In the genomic region with DNA sequence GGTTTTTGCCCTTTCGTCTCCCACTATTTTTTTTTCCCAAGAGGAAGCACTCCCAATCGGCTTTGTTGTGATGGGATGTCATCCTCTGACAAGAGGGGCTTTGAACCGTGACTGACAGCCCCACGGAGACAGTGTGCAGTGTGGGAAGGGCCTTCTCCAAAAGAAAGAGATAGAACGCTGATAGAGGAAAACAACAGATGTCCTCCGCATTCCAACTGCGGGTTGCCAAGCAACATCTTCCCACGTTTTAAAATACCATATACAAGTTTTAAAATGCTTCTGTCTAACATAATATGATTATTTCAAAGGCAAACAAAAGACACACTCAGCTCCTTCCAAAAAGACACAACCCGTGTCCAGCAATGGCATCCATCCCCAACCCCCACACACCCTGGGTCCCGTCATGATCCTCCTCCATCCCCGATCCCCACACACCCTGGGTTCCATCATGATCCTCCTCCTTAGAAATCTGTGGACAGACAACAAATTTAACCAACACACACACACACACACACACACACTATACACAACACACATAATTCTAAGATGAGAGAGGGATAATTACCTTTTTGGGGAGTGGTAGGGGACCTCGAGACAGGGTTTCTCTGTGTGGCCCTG, we compare ENCODE assay signal across 15 mouse cellular contexts. TPM values are rescaled to one million over a fixed set of nuclear protein-coding genes. Genes with fewer than 3 reads are reported as not detected.
DNase-seq lines count a peak whose midpoint lies in the region; ATAC-seq and TF ChIP-seq lines count a peak whose summit lies in the region.
"Had no signal": no experiment of that assay in that cellular context is flagged by ENCODE, and none has a peak within 500 bp of the region (broad histone marks: within the 10 kb centered on the region; RNA-seq: fewer than 3 reads in every experiment).

No protein-coding gene starts in this region.

- H3K9me3 ChIP-seq in hindbrain, embryonic 11.5 days (ENCODE audit: control insufficient read depth, low read length), result no peaks in the 10 kb centered on the region
- H3K9me3 ChIP-seq: embryonic facial prominence, embryonic 15.5 days had no signal

- no peak overlapping the region for H3K4me2 ChIP-seq in hindbrain, embryonic 11.5 days (replicated peaks; ENCODE audit: low read depth, low read length)
- H3K4me2 ChIP-seq: embryonic facial prominence, embryonic 15.5 days; neural tube, embryonic 12.5 days had no signal

- peak; percentile 88 for ATAC-seq in hindbrain, embryonic 11.5 days (ENCODE audit: low FRiP score)
- ATAC-seq: CD4-positive, CD25-positive, alpha-beta regulatory T cell, adult 4 months had no signal

- intact Hi-C loops in left cerebral cortex, adult 2 months (cut with DNase I), result loop anchor here (5.0 kb wide), 1 partner anchor 78 kb away; no protein-coding TSS in a partner anchor
- intact Hi-C loops in left cerebral cortex, postnatal 14 days (cut with DNase I), result loop anchor here (5.0 kb wide), 1 partner anchor 73 kb away; no protein-coding TSS in a partner anchor

- no peaks in the 10 kb centered on the region for H3K36me3 ChIP-seq in hindbrain, embryonic 11.5 days (ENCODE audit: control insufficient read depth, insufficient read depth, low read length)
- H3K36me3 ChIP-seq: embryonic facial prominence, embryonic 15.5 days; neural tube, embryonic 12.5 days had no signal

- no peaks in the 10 kb centered on the region for H3K4me1 ChIP-seq in hindbrain, embryonic 11.5 days (replicated peaks; ENCODE audit: control insufficient read depth, insufficient read depth, low read length)
- H3K4me1 ChIP-seq: embryonic facial prominence, embryonic 15.5 days; neural tube, embryonic 12.5 days had no signal

- H3K4me3 ChIP-seq in left cerebral cortex, adult 2 months, result peak overlapping the region; percentile 39
- H3K4me3 ChIP-seq in hindbrain, embryonic 11.5 days (ENCODE audit: low read depth, low read length), result no peak overlapping the region
- H3K4me3 ChIP-seq: embryonic facial prominence, embryonic 15.5 days; neural tube, embryonic 12.5 days had no signal

- no peak for TF ChIP-seq CTCF in left cerebral cortex, adult 2 months (IDR thresholded peaks at IDR 0.05)

- 28% methylated on average over 12 of the region's 12 CpGs for WGBS in hindbrain, embryonic 11.5 days

- peak; percentile 31 to 36 for DNase-seq in left cerebral cortex, adult 2 months (ENCODE audit: extremely low spot score in 1 of 2, low spot score in 2 of 2)
- no peak for DNase-seq in left cerebral cortex, adult 11 months (ENCODE audit: low spot score)
- peak; percentile 56 for DNase-seq in hindbrain, embryonic 11.5 days (ENCODE audit: low spot score)
- peak; percentile 62 for DNase-seq in left cerebral cortex, postnatal 14 days (ENCODE audit: low spot score in 2 of 2)
- DNase-seq in right cerebral cortex, postnatal 4 days, result peak; percentile 42
- no peak for DNase-seq in T-cell, adult 2 months (ENCODE audit: low spot score)
- DNase-seq in adrenal gland, adult (ENCODE audit: inconsistent age in 2 of 2, low spot score in 1 of 2), result no peak
- DNase-seq in ovary, postnatal 36 days (ENCODE audit: low spot score), result no peak
- DNase-seq: kidney, adult 18-20 months; liver; lung, postnatal 4 days had no signal

- no peak overlapping the region for H3K9ac ChIP-seq in hindbrain, embryonic 11.5 days (ENCODE audit: low read depth, low read length)
- H3K9ac ChIP-seq: embryonic facial prominence, embryonic 15.5 days; neural tube, embryonic 12.5 days had no signal

- H3K27me3 ChIP-seq in hindbrain, embryonic 11.5 days (ENCODE audit: control insufficient read depth, insufficient read depth, low read length), result no peaks in the 10 kb centered on the region
- H3K27me3 ChIP-seq: embryonic facial prominence, embryonic 15.5 days; neural tube, embryonic 12.5 days had no signal

- peak overlapping the region; percentile 79 for H3K27ac ChIP-seq in left cerebral cortex, adult 2 months
- no peak overlapping the region for H3K27ac ChIP-seq in hindbrain, embryonic 11.5 days (ENCODE audit: low read depth, low read length)
- H3K27ac ChIP-seq: embryonic facial prominence, embryonic 15.5 days; neural tube, embryonic 12.5 days had no signal

RNA-seq across cellular contexts. Expression of a gene that starts 23.8 kb away (rescaled TPM):
- total RNA-seq in left cerebral cortex, adult 2 months (2021), result 100 to 1,000 TPM; 260 to 281 TPM
- 71.5 and 73.4 TPM in 2 replicates for polyA plus RNA-seq in hindbrain, embryonic 11.5 days (2014; fragmentation: Nextera tagmentation; extraction: Ambion mirVana)
- 100 to 1,000 TPM; 233 to 251 TPM for total RNA-seq in left cerebral cortex, postnatal 14 days (2021)

RNA-seq across cellular contexts. Expression of a gene that starts 51.3 kb away (rescaled TPM):
- 10 to 100 TPM; 35.0 to 39.8 TPM for total RNA-seq in left cerebral cortex, adult 2 months (2021)
- polyA plus RNA-seq in hindbrain, embryonic 11.5 days (2014; fragmentation: Nextera tagmentation; extraction: Ambion mirVana), result 25.2 and 27.0 TPM in 2 replicates
- 10 to 100 TPM; 57.2 to 63.3 TPM for total RNA-seq in left cerebral cortex, postnatal 14 days (2021)
- total RNA-seq: heart, adult 8-10 months had no signal

Comparison
In these comparisons a context has a peak if more than half of its experiments do, and no peak if none do; other contexts are left out.
1. DNase-seq: peak in left cerebral cortex, adult 2 months (2 of 2), hindbrain, embryonic 11.5 days (single experiment), left cerebral cortex, postnatal 14 days (2 of 2) and right cerebral cortex, postnatal 4 days (single experiment); none in left cerebral cortex, adult 11 months (single experiment), T-cell, adult 2 months (single experiment), adrenal gland, adult (0 of 2) and ovary, postnatal 36 days (single experiment).